Mouse (Mus musculus): Measurements from ENCODE around the gene Krt4.

GRCm38 (mm10) chr15:101941948-101942347, 17.4 kb upstream of the Krt4 start:
- TF ChIP-seq CTCF (IDR thresholded peaks at IDR 0.05) (no peak), EP300 (IDR thresholded peaks at IDR 0.05) (0 out of 2 replicates have a peak, but pooled peaks have one; percentile 18)

Data from lung, postnatal 0 days (tissue).